Mouse (Mus musculus) midbrain, embryonic 13.5 days (tissue): ENCODE measurements around the gene Spock2. TPM values are rescaled to one million over a fixed set of nuclear protein-coding genes. Genes with fewer than 3 reads are reported as not detected.
A peak's percentile ranks its signal among the peaks of the same experiment; 100 is the strongest.
"Not testable (repeated sequence)": the region's sequence is repeated elsewhere in the genome, so short reads cannot be mapped to it uniquely, and the experiment has no call there.

Experiments used
- ATAC-seq: fragments of 200-750 bp; cut with Nextera tagmentation; 2 replicates; pipeline ENCODE4 v1.8.0; 2017; ENCODE audit warnings: mild to moderate bottlenecking, moderate TSS enrichment, moderate library complexity
- H3K27ac ChIP-seq: fragments of 300-500 bp; sonication (generic); 2 replicates; pipeline ENCODE4 v1.5.1; 2015; ENCODE audit warnings: inconsistent platforms, mild to moderate bottlenecking, moderate library complexity
- H3K27me3 ChIP-seq: fragments of 300-500 bp; sonication (generic); 2 replicates; pipeline ENCODE4 v1.6.1; 2015; ENCODE audit warnings: mild to moderate bottlenecking, inconsistent platforms
- H3K36me3 ChIP-seq: fragments of 300-500 bp; sonication (generic); 2 replicates; pipeline ENCODE4 v1.6.1; 2015; ENCODE audit warnings: mild to moderate bottlenecking, inconsistent platforms
- H3K4me1 ChIP-seq: fragments of 300-500 bp; sonication (generic); replicated peaks from 2 replicates; pipeline ENCODE4 v1.6.1; 2015; ENCODE audit warnings: inconsistent platforms
- H3K4me2 ChIP-seq: fragments of 300-500 bp; sonication (generic); replicated peaks from 2 replicates; pipeline ENCODE4 v1.6.1; 2015; ENCODE audit warnings: moderate library complexity, mild to moderate bottlenecking, inconsistent platforms
- H3K4me3 ChIP-seq: fragments of 300-500 bp; sonication (generic); replicated peaks from 2 replicates; pipeline ENCODE4 v1.5.1; 2015; ENCODE audit warnings: mild to moderate bottlenecking, inconsistent platforms
- H3K9ac ChIP-seq: fragments of 300-500 bp; sonication (generic); replicated peaks from 2 replicates; pipeline ENCODE4 v1.6.1; 2015; ENCODE audit warnings: mild to moderate bottlenecking, inconsistent platforms
- H3K9me3 ChIP-seq: fragments of 300-500 bp; sonication (generic); 2 replicates; pipeline ENCODE4 v1.6.1; 2016; ENCODE audit warnings: mild to moderate bottlenecking, inconsistent platforms
- WGBS: fragments of 180-500 bp; shearing (Covaris S2); methylation state at CpG from one replicate; pipeline ENCODE4 v1.1.7; 2015; 5-methylcytosine and 5-hydroxymethylcytosine counted together
- polyA plus RNA-seq: library from polyadenylated mRNA; unstranded; fragments of >200 nt; fragmentation: Nextera tagmentation; extraction: Ambion mirVana; gene quantifications from 2 replicates; pipeline ENCODE4 v1.2.1, GENCODE M21; 2015

Spock2 gene
- polyA plus RNA-seq, 1 experiment from 2014 or later = 51.8 TPM

- 86% methylated on average over 4 of the region's 4 CpGs for WGBS
- no peak for ATAC-seq
- no peak overlapping the region for H3K9ac ChIP-seq
- peaks cover 54% of the 10 kb centered on the region for H3K36me3 ChIP-seq
- H3K4me1 ChIP-seq = no peaks in the 10 kb centered on the region
- H3K27me3 ChIP-seq = no peaks in the 10 kb centered on the region
- H3K27ac ChIP-seq = no peak overlapping the region
- no peak overlapping the region for H3K4me2 ChIP-seq
- H3K4me3 ChIP-seq = no peak overlapping the region
- no peaks in the 10 kb centered on the region for H3K9me3 ChIP-seq
Observed at GRCm38 (mm10) chr10:60130504-60130903, 24.5 kb downstream of the Spock2 start.

DNA sequence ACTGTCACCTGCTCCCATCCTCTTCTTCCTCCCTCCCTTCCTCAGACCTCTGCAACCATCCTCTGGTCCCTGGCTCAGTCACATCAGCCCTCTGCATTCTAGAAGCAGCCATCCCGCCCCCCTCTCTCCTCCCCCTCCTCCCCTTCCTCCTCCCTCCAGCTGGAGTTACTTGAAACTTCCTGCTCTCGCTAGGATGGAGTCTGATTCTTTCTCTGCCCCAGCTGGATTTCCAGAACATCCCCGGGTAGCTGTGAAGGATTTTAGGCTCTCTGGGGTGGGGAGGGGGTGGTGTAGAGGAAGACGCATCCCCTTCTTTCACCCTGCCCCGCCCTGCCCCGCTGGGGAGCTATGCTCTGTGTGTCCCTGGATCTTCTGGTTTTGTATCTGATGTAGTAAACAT lies 27.5 kb downstream of the Spock2 start:
- no peak overlapping the region for H3K4me3 ChIP-seq
- no peaks in the 10 kb centered on the region for H3K4me1 ChIP-seq
- ATAC-seq = no peak
- no peaks in the 10 kb centered on the region for H3K27me3 ChIP-seq
- no peaks in the 10 kb centered on the region for H3K9me3 ChIP-seq
- no peak overlapping the region for H3K27ac ChIP-seq
- peaks cover 32% of the 10 kb centered on the region for H3K36me3 ChIP-seq
- no peak overlapping the region for H3K4me2 ChIP-seq
- H3K9ac ChIP-seq = no peak overlapping the region
- WGBS = 33% methylated on average over 6 of the region's 6 CpGs

GRCm38 (mm10) chr10:60134201-60134600 lies 28.2 kb downstream of the Spock2 start:
- no peaks in the 10 kb centered on the region for H3K9me3 ChIP-seq
- 60% methylated on average over 9 of the region's 9 CpGs for WGBS
- peaks cover 28% of the 10 kb centered on the region for H3K36me3 ChIP-seq
- no peak overlapping the region for H3K4me2 ChIP-seq
- no peaks in the 10 kb centered on the region for H3K4me1 ChIP-seq
- H3K27ac ChIP-seq = no peak overlapping the region
- no peak for ATAC-seq
- no peaks in the 10 kb centered on the region for H3K27me3 ChIP-seq
- H3K4me3 ChIP-seq = no peak overlapping the region
- H3K9ac ChIP-seq = no peak overlapping the region

GRCm38 (mm10) chr10:60136010-60136409 lies 30.0 kb downstream of the Spock2 start:
- not testable (repeated sequence) for H3K4me2 ChIP-seq, H3K4me3 ChIP-seq, H3K9ac ChIP-seq, H3K27me3 ChIP-seq, H3K9me3 ChIP-seq, H3K4me1 ChIP-seq, H3K36me3 ChIP-seq, ATAC-seq, H3K27ac ChIP-seq
- 63% methylated on average over 1 of the region's 1 CpGs for WGBS

DNA sequence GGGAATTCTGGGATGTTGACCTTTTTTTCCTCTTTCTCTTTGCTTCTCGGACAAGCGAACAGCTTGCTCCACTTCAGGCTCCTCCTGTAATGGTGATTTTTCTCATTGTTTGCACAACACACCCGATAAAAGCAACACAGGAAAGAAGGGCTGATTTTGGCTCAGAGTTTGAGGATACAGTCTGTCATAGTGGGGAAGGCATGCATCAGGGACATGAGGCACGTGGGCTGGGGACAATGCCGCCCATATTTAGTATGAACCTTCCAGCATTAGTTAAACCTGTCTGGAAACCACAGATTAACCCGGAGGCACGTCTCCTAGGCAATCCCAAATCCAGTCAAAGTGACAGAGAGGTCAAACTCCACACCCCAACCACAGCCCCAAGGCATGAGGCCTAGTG lies 30.9 kb downstream of the Spock2 start:
- Histone ChIP-seq H3K36me3 (peaks cover under 1% of the 10 kb centered on the region; the same call in 1 of the 2 replicates), H3K9ac (no peak overlapping the region), H3K27ac (no peak overlapping the region), H3K27me3 (no peaks in the 10 kb centered on the region), H3K4me2 (no peak overlapping the region), H3K4me1 (no peaks in the 10 kb centered on the region), H3K9me3 (no peaks in the 10 kb centered on the region), H3K4me3 (no peak overlapping the region)
- no peak for ATAC-seq
- 68% methylated on average over 7 of the region's 7 CpGs for WGBS

DNA sequence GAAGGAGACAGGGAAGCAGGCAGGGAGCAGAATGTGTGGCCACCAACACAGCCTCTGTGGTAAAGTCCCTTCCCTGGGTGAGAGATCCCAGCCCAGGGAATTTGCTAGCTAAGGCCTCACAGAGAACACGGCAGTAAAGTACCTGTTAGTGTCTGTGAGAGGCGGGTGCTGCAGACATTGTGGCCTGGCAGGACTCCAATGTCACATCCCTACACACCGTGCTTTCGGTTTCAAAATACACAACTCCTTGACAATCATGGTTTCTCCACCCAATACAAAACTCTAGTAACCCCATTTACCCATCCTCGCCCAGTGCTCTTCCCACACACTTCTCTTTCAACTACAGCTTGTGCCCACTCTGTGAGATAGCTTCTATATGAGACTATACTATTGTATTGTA lies 32.7 kb downstream of the Spock2 start:
- Histone ChIP-seq H3K4me2 (no peak overlapping the region), H3K4me3 (no peak overlapping the region), H3K4me1 (no peaks in the 10 kb centered on the region), H3K36me3 (no peaks in the 10 kb centered on the region), H3K27me3 (no peaks in the 10 kb centered on the region), H3K9ac (no peak overlapping the region), H3K9me3 (no peaks in the 10 kb centered on the region), H3K27ac (no peak overlapping the region)
- no peak for ATAC-seq
- WGBS = 94% methylated on average over 5 of the region's 5 CpGs

DNA sequence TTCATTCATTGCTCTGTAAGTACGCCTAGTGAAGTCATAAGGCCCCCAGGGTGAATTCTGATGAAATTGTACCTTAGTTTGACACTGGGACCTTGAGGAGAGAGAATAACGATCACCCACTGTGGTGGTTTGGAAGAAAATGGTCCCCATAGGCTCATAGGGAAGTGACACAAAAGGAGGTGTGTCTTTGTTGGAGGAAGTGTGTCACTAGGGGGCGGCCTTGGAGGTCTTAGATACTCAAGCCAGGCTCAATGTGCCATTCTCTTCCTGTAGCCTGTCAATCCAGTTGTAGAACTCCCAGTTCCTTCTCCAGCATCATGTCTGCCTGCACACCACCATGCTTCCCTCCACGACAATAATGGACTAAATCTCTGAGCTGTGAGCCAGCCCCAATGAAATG lies 34.7 kb downstream of the Spock2 start:
- no peaks in the 10 kb centered on the region for H3K4me1 ChIP-seq
- no peak overlapping the region for H3K4me2 ChIP-seq
- no peaks in the 10 kb centered on the region for H3K9me3 ChIP-seq
- H3K4me3 ChIP-seq = no peak overlapping the region
- WGBS = 85% methylated on average over 4 of the region's 4 CpGs
- no peak for ATAC-seq
- no peaks in the 10 kb centered on the region for H3K27me3 ChIP-seq
- H3K9ac ChIP-seq = no peak overlapping the region
- H3K27ac ChIP-seq = no peak overlapping the region
- H3K36me3 ChIP-seq = no peaks in the 10 kb centered on the region

- Histone ChIP-seq H3K27ac (no peak overlapping the region), H3K9me3 (no peaks in the 10 kb centered on the region)
Observed at GRCm38 (mm10) chr10:60141656-60142160, 35.7 kb downstream of the Spock2 start.

GRCm38 (mm10) chr10:60147510-60148047 lies 41.6 kb downstream of the Spock2 start:
- H3K36me3 ChIP-seq, H3K9ac ChIP-seq, H3K4me1 ChIP-seq, ATAC-seq, H3K4me2 ChIP-seq, H3K9me3 ChIP-seq, H3K27ac ChIP-seq, H3K27me3 ChIP-seq, H3K4me3 ChIP-seq: not testable (repeated sequence)
- WGBS = 61% methylated on average over 10 of the region's 10 CpGs

More at GRCm38 (mm10) chr10:60141656-60142160, 35.7 kb downstream of the Spock2 start:
- Histone ChIP-seq H3K36me3 (no peaks in the 10 kb centered on the region), H3K9ac (no peak overlapping the region), H3K4me3 (no peak overlapping the region), H3K27me3 (no peaks in the 10 kb centered on the region), H3K4me2 (no peak overlapping the region), H3K4me1 (no peaks in the 10 kb centered on the region)
- WGBS = 76% methylated on average over 2 of the region's 3 CpGs
- ATAC-seq = peak; percentile 37; the same call in 1 of the 2 replicates

- Histone ChIP-seq H3K27ac (no peak overlapping the region), H3K4me3 (no peak overlapping the region), H3K4me1 (no peaks in the 10 kb centered on the region), H3K9me3 (no peaks in the 10 kb centered on the region), H3K9ac (no peak overlapping the region), H3K36me3 (no peaks in the 10 kb centered on the region), H3K4me2 (no peak overlapping the region), H3K27me3 (no peaks in the 10 kb centered on the region; the same call in 1 of the 2 replicates)
- WGBS = 3% methylated on average over 5 of the region's 5 CpGs
- ATAC-seq = peak; percentile 65
Observed at GRCm38 (mm10) chr10:60148087-60148486, 42.1 kb downstream of the Spock2 start.

- no peak overlapping the region for H3K4me2 ChIP-seq
- ATAC-seq = 0 out of 2 replicates have a peak, but pooled peaks have one; percentile 43
- no peak overlapping the region for H3K9ac ChIP-seq
- H3K4me3 ChIP-seq = no peak overlapping the region
- 59% methylated on average over 6 of the region's 6 CpGs for WGBS
- H3K27ac ChIP-seq = no peak overlapping the region
- no peaks in the 10 kb centered on the region for H3K9me3 ChIP-seq
- H3K4me1 ChIP-seq = no peaks in the 10 kb centered on the region
- no peaks in the 10 kb centered on the region; the same call in 1 of the 2 replicates for H3K27me3 ChIP-seq
- H3K36me3 ChIP-seq = no peaks in the 10 kb centered on the region
Observed at GRCm38 (mm10) chr10:60151107-60151663, 45.2 kb downstream of the Spock2 start.

DNA sequence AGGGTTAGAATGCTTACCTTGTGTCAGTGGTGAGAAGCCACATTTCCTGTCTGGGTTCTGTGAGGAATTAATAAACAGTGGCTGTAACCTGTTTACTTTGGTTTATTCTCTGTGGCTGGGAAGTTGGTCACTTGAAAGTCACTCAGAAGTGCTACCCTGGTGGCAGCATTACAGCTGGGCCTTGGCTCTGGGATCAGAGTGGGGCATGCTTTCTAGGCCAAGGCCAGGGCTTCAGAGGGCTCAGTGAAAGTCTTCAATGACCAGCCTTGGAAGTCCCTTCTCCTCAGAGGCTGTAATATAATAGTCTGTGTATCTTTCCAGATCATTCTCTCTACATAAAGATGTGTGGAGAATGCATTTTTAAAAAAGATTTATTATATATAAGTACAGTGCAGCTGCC lies 50.0 kb downstream of the Spock2 start:
- no peak for ATAC-seq
- Histone ChIP-seq H3K4me1 (no peaks in the 10 kb centered on the region), H3K9ac (no peak overlapping the region), H3K4me3 (no peak overlapping the region), H3K36me3 (no peaks in the 10 kb centered on the region), H3K4me2 (no peak overlapping the region), H3K27me3 (no peaks in the 10 kb centered on the region), H3K9me3 (no peaks in the 10 kb centered on the region), H3K27ac (no peak overlapping the region)

GRCm38 (mm10) chr10:60158144-60158543 lies 52.1 kb downstream of the Spock2 start:
- H3K27me3 ChIP-seq = no peaks in the 10 kb centered on the region
- H3K4me3 ChIP-seq = no peak overlapping the region
- H3K4me1 ChIP-seq = no peaks in the 10 kb centered on the region
- no peaks in the 10 kb centered on the region for H3K9me3 ChIP-seq
- no peak overlapping the region for H3K27ac ChIP-seq
- H3K9ac ChIP-seq = no peak overlapping the region
- 92% methylated on average over 3 of the region's 3 CpGs for WGBS
- no peaks in the 10 kb centered on the region for H3K36me3 ChIP-seq
- H3K4me2 ChIP-seq = no peak overlapping the region
- ATAC-seq = no peak
